Mouse (Mus musculus): ENCODE results near the gene Cipc. TPM values are rescaled to one million over a fixed set of nuclear protein-coding genes. Genes with fewer than 3 reads are reported as not detected.

The Cipc gene
- polyA plus RNA-seq, 1 experiment from 2014 or later, result 18.7 TPM

DNA sequence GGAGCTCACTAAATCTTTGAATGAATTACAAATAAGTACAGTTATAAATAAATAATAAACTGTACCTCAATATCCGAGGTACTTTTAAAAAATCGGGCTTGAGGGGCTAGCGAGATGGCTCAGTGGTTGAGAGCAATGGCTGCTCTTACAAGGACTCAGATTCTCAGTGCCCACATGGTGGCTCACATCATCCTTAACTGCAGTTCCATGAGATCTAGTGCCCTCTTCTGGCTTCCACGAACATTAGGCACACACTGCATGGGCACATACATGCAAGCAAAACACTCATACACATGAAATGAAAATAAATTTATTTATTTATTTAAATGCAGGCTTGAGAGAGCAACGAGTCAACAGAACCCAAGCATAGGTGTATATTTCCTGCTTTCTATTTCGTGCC lies 49.1 kb downstream of the Cipc start:
- Histone ChIP-seq H3K36me3 (no peaks in the 10 kb centered on the region), H3K9ac (no peak overlapping the region), H3K27me3 (peaks cover 40% of the 10 kb centered on the region), H3K4me3 (no peak overlapping the region), H3K27ac (no peak overlapping the region), H3K4me2 (no peak overlapping the region), H3K9me3 (replicated peaks) (no peaks in the 10 kb centered on the region), H3K4me1 (replicated peaks) (peaks cover 12% of the 10 kb centered on the region)
- no peak for ATAC-seq (replicated peaks; ENCODE audit: insufficient number of reproducible peaks, insufficient read depth, low FRiP score, low read depth)
- WGBS, result 57% methylated on average over 6 of the region's 6 CpGs

DNA sequence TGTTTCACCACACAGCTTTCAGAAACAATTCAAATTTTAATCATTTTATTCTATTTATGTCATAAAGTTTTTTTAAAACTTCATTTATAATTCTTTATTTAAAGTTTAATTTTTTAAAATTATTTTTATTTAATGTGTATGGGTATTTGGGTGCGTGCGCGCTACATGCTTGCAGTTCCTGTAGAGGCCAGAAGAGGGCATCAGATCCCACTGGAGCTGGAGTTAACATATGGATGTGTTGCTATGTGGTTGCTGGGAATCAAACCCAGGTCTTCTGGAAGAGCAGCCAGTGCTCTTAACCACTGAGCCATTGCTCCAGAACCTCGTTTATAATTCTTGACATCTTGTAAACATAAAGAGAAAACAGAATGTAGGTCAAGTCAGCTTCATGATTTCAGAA lies 51.9 kb downstream of the Cipc start:
- Histone ChIP-seq H3K9ac (no peak overlapping the region), H3K27ac (peak overlapping the region; percentile 53), H3K36me3 (no peaks in the 10 kb centered on the region), H3K4me2 (no peak overlapping the region), H3K9me3 (replicated peaks) (no peaks in the 10 kb centered on the region), H3K4me3 (no peak overlapping the region), H3K4me1 (replicated peaks) (peaks cover 12% of the 10 kb centered on the region), H3K27me3 (peaks cover 15% of the 10 kb centered on the region; the same call in 1 of the 2 replicates)
- 84% methylated on average over 4 of the region's 4 CpGs for WGBS
- no peak for ATAC-seq (replicated peaks; ENCODE audit: insufficient number of reproducible peaks, insufficient read depth, low FRiP score, low read depth)

DNA sequence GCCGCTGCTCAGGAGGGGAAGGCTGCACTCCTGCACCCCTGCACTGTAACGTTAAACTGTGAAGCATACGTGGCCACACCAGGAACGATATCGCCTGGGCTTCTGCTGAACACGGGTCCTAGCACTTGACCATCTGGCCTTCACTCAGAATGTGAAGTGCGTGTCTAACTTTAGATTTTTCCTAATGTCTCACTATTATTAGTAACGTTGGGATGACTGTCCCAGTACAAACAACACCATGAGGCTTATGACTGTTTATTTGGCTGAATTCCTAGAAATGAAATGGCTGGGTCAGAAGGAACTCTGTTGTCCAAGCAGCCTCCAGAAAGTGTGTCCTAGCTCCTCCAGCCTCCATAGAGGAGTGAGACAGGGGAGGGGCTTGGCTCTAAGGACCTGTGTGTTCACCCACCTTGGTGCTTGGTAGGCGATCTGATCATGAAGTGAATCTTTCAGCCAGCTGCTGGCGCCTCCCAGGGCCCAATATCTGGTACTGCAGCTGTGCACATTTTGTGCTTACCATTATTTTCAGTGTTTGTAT lies 52.5 kb downstream of the Cipc start:
- H3K27me3 ChIP-seq, result peaks cover 10% of the 10 kb centered on the region; the same call in 1 of the 2 replicates
- ATAC-seq (replicated peaks; ENCODE audit: insufficient number of reproducible peaks, insufficient read depth, low FRiP score, low read depth), result peak; percentile 70
- no peak overlapping the region; the same call in 1 of the 2 replicates for H3K4me2 ChIP-seq
- no peaks in the 10 kb centered on the region for H3K9me3 ChIP-seq (replicated peaks)
- no peaks in the 10 kb centered on the region for H3K36me3 ChIP-seq
- peaks cover 12% of the 10 kb centered on the region for H3K4me1 ChIP-seq (replicated peaks)
- WGBS, result 40% methylated on average over 10 of the region's 10 CpGs
- peak overlapping the region; percentile 76 for H3K27ac ChIP-seq
- no peak overlapping the region for H3K4me3 ChIP-seq
- H3K9ac ChIP-seq, result no peak overlapping the region

DNA sequence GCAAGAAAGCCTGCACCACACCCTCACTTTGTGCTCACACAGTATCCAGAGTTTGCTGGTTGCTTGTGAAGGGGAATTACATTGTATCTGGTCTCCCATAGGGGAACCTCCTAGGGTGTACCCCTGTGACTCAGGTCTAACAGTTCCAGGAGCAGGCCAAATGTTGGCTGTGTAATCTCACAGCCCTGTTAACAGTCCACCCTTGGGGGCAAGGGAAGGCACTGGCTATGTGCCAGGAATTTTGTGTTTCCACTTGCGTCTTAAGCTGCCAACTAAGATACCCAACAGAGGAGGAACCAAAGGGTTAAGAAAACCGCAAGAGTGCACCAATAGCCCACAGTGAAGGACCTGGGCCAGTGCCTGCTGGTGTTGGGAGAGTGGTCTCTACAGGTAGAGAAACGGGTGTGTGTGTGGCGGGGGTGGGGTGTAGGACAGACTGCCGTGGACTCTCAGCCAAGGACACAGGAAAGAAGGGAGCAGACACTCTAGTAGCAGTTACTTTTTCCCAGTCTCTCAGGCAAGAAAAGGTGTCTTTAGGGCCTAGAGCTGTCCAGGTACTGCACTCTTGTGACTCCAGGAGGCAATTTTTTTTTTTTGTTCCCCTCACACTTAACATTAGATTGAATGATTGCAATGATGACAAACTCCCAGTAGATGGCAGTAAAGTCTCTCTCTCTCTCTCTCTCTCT lies 53.5 kb downstream of the Cipc start:
- peak overlapping the region; percentile 45 for H3K4me2 ChIP-seq
- no peaks in the 10 kb centered on the region for H3K36me3 ChIP-seq
- H3K4me1 ChIP-seq (replicated peaks), result peaks cover 12% of the 10 kb centered on the region
- H3K27me3 ChIP-seq, result peaks cover 5% of the 10 kb centered on the region; the same call in 1 of the 2 replicates
- H3K4me3 ChIP-seq, result peak overlapping the region; percentile 5; the same call in 1 of the 2 replicates
- WGBS, result 29% methylated on average over 5 of the region's 5 CpGs
- H3K9me3 ChIP-seq (replicated peaks), result no peaks in the 10 kb centered on the region
- H3K27ac ChIP-seq, result peak overlapping the region; percentile 76
- H3K9ac ChIP-seq, result no peak overlapping the region
- no peak for ATAC-seq (replicated peaks; ENCODE audit: insufficient number of reproducible peaks, insufficient read depth, low FRiP score, low read depth)

DNA sequence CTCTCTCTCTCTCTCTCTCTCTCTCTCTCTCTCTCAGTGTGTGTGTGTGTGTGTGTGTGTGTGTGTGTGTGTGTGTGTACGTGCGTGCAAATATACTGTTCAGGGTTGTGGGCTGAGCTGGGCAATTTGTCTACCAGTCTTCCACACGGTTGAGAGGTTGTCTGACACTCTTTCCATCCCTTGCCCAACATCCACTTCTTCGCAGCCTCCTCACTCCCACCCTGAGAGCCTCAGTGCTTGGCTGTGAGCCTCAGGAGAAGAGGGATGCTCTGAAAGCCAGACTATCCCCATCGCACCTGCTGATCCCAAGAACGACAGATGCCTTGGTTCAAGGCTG lies 54.0 kb downstream of the Cipc start:
- Histone ChIP-seq H3K4me3 (no peak overlapping the region), H3K4me2 (no peak overlapping the region), H3K36me3 (no peaks in the 10 kb centered on the region), H3K27ac (no peak overlapping the region), H3K9me3 (replicated peaks) (no peaks in the 10 kb centered on the region), H3K9ac (no peak overlapping the region), H3K4me1 (replicated peaks) (peaks cover 12% of the 10 kb centered on the region), H3K27me3 (peaks cover 9% of the 10 kb centered on the region)
- no peak for ATAC-seq (replicated peaks; ENCODE audit: insufficient number of reproducible peaks, insufficient read depth, low FRiP score, low read depth)
- 41% methylated on average over 6 of the region's 6 CpGs for WGBS

DNA sequence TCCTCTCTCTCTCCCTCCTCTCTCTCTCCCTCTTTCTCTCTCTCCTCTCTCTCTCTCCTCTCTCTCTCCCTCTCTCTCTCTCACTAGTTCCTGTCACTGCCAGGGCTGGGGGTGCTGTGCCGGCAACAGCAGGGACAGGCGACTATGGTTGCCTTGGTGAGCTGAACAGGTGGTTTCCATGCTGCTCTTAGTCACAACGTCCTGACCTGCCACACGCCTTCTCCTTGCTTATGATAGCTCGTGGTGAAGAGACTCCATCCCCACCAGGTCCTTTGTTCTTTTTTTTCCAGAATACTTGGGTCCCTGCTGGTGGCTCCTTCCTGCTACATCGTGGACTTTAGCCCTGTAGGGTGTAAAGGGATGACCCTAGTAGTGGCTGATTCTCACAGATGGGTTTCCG lies 55.4 kb downstream of the Cipc start:
- H3K27ac ChIP-seq, result no peak overlapping the region
- H3K9ac ChIP-seq, result no peak overlapping the region
- peaks cover 6% of the 10 kb centered on the region for H3K27me3 ChIP-seq
- no peaks in the 10 kb centered on the region for H3K36me3 ChIP-seq
- WGBS, result 51% methylated on average over 7 of the region's 7 CpGs
- no peak overlapping the region for H3K4me2 ChIP-seq
- H3K4me1 ChIP-seq (replicated peaks), result peaks cover 12% of the 10 kb centered on the region
- no peaks in the 10 kb centered on the region for H3K9me3 ChIP-seq (replicated peaks)
- H3K4me3 ChIP-seq, result no peak overlapping the region
- ATAC-seq (replicated peaks; ENCODE audit: insufficient number of reproducible peaks, insufficient read depth, low FRiP score, low read depth), result no peak

DNA sequence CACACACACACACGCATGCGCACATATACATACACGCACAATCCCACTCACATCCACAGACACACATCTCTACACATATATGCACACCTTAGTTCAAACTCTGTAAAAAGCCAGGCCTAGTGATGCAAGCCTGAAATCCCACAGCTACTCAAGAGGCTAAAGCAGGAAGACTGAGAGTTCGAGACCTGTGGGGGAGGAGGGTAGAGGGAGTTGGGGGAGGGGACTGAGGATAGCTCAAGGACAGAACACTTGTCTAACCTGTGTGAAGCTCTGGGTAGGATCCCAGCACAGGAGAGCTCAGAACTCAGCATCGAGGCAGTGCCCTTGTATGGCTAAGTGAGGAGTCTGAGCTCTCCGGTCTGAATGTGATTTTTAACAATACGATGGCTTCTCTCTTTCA lies 56.0 kb downstream of the Cipc start:
- ATAC-seq (replicated peaks; ENCODE audit: insufficient number of reproducible peaks, insufficient read depth, low FRiP score, low read depth), result no peak

DNA sequence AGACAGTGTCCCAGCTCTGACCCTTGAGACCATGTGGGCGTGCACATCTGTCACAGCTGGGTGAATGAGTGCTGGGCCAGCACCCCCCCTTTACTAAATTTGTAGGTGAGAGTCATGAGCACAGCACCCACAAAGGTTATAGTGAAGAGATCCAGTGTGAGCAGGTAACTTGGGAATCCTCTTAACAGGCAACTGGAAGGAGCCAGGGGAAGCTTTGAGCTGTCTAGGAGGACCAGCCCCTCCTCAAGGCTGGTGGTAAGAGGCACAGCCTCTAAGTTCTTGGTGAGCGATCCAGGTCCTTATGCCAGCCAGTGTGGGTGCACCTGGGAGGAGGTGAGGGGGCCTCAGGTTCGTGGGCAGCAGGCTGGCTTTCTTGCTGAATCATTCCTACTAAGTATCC lies 56.8 kb downstream of the Cipc start:
- peaks cover 12% of the 10 kb centered on the region for H3K4me1 ChIP-seq (replicated peaks)
- H3K27ac ChIP-seq, result no peak overlapping the region
- ATAC-seq (replicated peaks; ENCODE audit: insufficient number of reproducible peaks, insufficient read depth, low FRiP score, low read depth), result no peak
- H3K4me2 ChIP-seq, result no peak overlapping the region
- H3K9me3 ChIP-seq (replicated peaks), result no peaks in the 10 kb centered on the region
- H3K9ac ChIP-seq, result no peak overlapping the region
- peaks cover 6% of the 10 kb centered on the region for H3K27me3 ChIP-seq
- 48% methylated on average over 3 of the region's 3 CpGs for WGBS
- H3K4me3 ChIP-seq, result no peak overlapping the region
- no peaks in the 10 kb centered on the region for H3K36me3 ChIP-seq

More for the DNA sequence above, 56.0 kb downstream of the Cipc start:
- peaks cover 6% of the 10 kb centered on the region for H3K27me3 ChIP-seq
- H3K4me3 ChIP-seq, result no peak overlapping the region
- no peak overlapping the region for H3K27ac ChIP-seq
- no peak overlapping the region for H3K9ac ChIP-seq
- no peaks in the 10 kb centered on the region for H3K9me3 ChIP-seq (replicated peaks)
- H3K4me1 ChIP-seq (replicated peaks), result peaks cover 12% of the 10 kb centered on the region
- H3K4me2 ChIP-seq, result no peak overlapping the region
- H3K36me3 ChIP-seq, result no peaks in the 10 kb centered on the region
- 69% methylated on average over 7 of the region's 7 CpGs for WGBS

DNA sequence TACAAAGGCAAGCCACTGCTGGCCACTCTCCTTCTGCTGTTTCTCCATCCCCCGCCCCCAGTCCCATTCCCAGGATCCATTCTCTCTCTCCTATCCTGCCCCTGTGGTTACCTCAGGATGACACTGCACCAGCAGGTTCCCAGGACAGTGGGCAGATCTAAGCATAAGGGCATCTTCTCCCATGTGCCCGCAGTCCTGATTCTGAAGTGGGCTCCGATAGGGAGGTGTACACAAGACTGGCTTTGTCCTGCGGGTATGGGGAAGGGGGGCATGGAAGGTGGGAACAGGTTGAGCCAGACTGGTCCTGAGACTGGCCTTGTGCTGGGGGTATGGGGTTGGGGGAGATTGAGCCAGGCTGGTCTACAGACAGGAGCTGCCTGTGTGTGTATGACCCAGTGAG lies 57.8 kb downstream of the Cipc start:
- H3K9me3 ChIP-seq (replicated peaks), result no peaks in the 10 kb centered on the region
- no peak overlapping the region for H3K27ac ChIP-seq
- WGBS, result 75% methylated on average over 4 of the region's 4 CpGs
- H3K4me3 ChIP-seq, result no peak overlapping the region
- H3K27me3 ChIP-seq, result peaks cover 13% of the 10 kb centered on the region
- no peak overlapping the region for H3K4me2 ChIP-seq
- no peaks in the 10 kb centered on the region for H3K36me3 ChIP-seq
- H3K4me1 ChIP-seq (replicated peaks), result peaks cover 9% of the 10 kb centered on the region
- no peak overlapping the region for H3K9ac ChIP-seq
- no peak for ATAC-seq (replicated peaks; ENCODE audit: insufficient number of reproducible peaks, insufficient read depth, low FRiP score, low read depth)

Other genes starting within 250 kb of the Cipc start
- gene Angel1, start 220.6 kb upstream of the Cipc start, polyA plus RNA-seq (2015; fragmentation: Nextera tagmentation; extraction: Ambion mirVana), result 7.2 and 9.0 TPM in 2 replicates
- gene Lrrc74a, start 212.7 kb upstream of the Cipc start, polyA plus RNA-seq (2015; fragmentation: Nextera tagmentation; extraction: Ambion mirVana), result not detected in 2 replicates
- 40.1 and 41.7 TPM in 2 replicates for gene Irf2bpl, start 62.2 kb upstream of the Cipc start, polyA plus RNA-seq (2015; fragmentation: Nextera tagmentation; extraction: Ambion mirVana)
- 0.06 TPM in 1 of 2 replicates, not detected in the other for gene Zdhhc22, start 43.4 kb downstream of the Cipc start, polyA plus RNA-seq (2015; fragmentation: Nextera tagmentation; extraction: Ambion mirVana)
- 0.05 and 0.10 TPM in 2 replicates for gene Tmem63c, start 74.3 kb downstream of the Cipc start, polyA plus RNA-seq (2015; fragmentation: Nextera tagmentation; extraction: Ambion mirVana)
- 0.31 and 0.56 TPM in 2 replicates for gene Ngb, start 155.5 kb downstream of the Cipc start, polyA plus RNA-seq (2015; fragmentation: Nextera tagmentation; extraction: Ambion mirVana)
- 29.4 and 31.0 TPM in 2 replicates for gene Gstz1, start 200.1 kb downstream of the Cipc start, polyA plus RNA-seq (2015; fragmentation: Nextera tagmentation; extraction: Ambion mirVana)
- gene Pomt2, start 200.9 kb downstream of the Cipc start, polyA plus RNA-seq (2015; fragmentation: Nextera tagmentation; extraction: Ambion mirVana), result 10.4 and 12.8 TPM in 2 replicates

All from heart, embryonic 15.5 days (tissue).